ENCODE assay signal across 27 mouse cellular contexts in genomic region chr11:85055561-85055960, GRCm38 (mm10).
"Had no signal": no experiment of that assay in that cellular context is flagged by ENCODE, and none has a peak within 500 bp of the region (broad histone marks: within the 10 kb centered on the region; RNA-seq: fewer than 3 reads in every experiment).

No protein-coding gene starts in this region.

- H3K9ac ChIP-seq: embryonic facial prominence, embryonic 12.5 days; embryonic facial prominence, embryonic 13.5 days; embryonic facial prominence, embryonic 15.5 days; forebrain, embryonic 12.5 days; forebrain, embryonic 13.5 days; forebrain, embryonic 15.5 days; forebrain, postnatal 0 days had no signal

- H3K36me3 ChIP-seq: forebrain, embryonic 15.5 days had no signal

- H3K9me3 ChIP-seq: embryonic facial prominence, embryonic 10.5 days; embryonic facial prominence, embryonic 12.5 days; embryonic facial prominence, embryonic 13.5 days; embryonic facial prominence, embryonic 15.5 days; forebrain, embryonic 10.5 days; forebrain, embryonic 12.5 days; forebrain, embryonic 13.5 days; forebrain, embryonic 15.5 days had no signal

- H3K27me3 ChIP-seq: embryonic facial prominence, embryonic 12.5 days; embryonic facial prominence, embryonic 13.5 days; embryonic facial prominence, embryonic 15.5 days; forebrain, embryonic 12.5 days; forebrain, embryonic 13.5 days; forebrain, embryonic 15.5 days had no signal

- H3K4me1 ChIP-seq: embryonic facial prominence, embryonic 10.5 days; embryonic facial prominence, embryonic 12.5 days; embryonic facial prominence, embryonic 13.5 days; embryonic facial prominence, embryonic 15.5 days; forebrain, embryonic 10.5 days; forebrain, embryonic 12.5 days; forebrain, embryonic 13.5 days; forebrain, embryonic 15.5 days had no signal

- H3K4me2 ChIP-seq: embryonic facial prominence, embryonic 12.5 days; embryonic facial prominence, embryonic 13.5 days; embryonic facial prominence, embryonic 15.5 days; forebrain, embryonic 12.5 days; forebrain, embryonic 13.5 days; forebrain, embryonic 15.5 days had no signal

- H3K4me3 ChIP-seq: embryonic facial prominence, embryonic 10.5 days; embryonic facial prominence, embryonic 12.5 days; embryonic facial prominence, embryonic 13.5 days; embryonic facial prominence, embryonic 15.5 days; erythroblast, embryonic 14.5 days; forebrain, embryonic 10.5 days; forebrain, embryonic 12.5 days; forebrain, embryonic 13.5 days; forebrain, embryonic 15.5 days; gastrocnemius, adult 2 months; heart, adult 2 months had no signal

- DNase-seq: cerebellum, adult 9-10 months; cerebellum, adult 9-11 months; cerebellum, postnatal 10 days; cerebellum, postnatal 14 days; cerebellum, postnatal 25 days; cerebellum, postnatal 36 days; embryo, embryonic 11 days; forebrain, postnatal 0 days; gastrocnemius, adult 2 months; gastrocnemius, postnatal 10 days; gastrocnemius, postnatal 14 days; gastrocnemius, postnatal 25 days; gastrocnemius, postnatal 36 days; heart, adult 11 months; heart, adult 18-20 months; heart, adult 2 months had no signal

- H3K27ac ChIP-seq: embryonic facial prominence, embryonic 10.5 days; embryonic facial prominence, embryonic 12.5 days; embryonic facial prominence, embryonic 13.5 days; embryonic facial prominence, embryonic 15.5 days; forebrain, embryonic 10.5 days; forebrain, embryonic 12.5 days; forebrain, embryonic 13.5 days; forebrain, embryonic 15.5 days; gastrocnemius, adult 2 months; heart, adult 2 months had no signal

- ATAC-seq: forebrain, embryonic 13.5 days; forebrain, embryonic 14.5 days; forebrain, embryonic 15.5 days; forebrain, embryonic 16.5 days; forebrain, postnatal 0 days had no signal
